Mouse (Mus musculus) urinary bladder, postnatal 25 days (tissue): ENCODE measurements around the gene Pde6h.

Experiments
- DNase-seq: peaks from one replicate; pipeline ENCODE4 v3.0.0; 2022; ENCODE audit warnings: low spot score

Gene Pde6h

GRCm38 (mm10) chr6:136912751-136913265 lies 10.8 kb upstream of the Pde6h start:
- DNase-seq, result no peak

- DNase-seq, result no peak
Measured at GRCm38 (mm10) chr6:136913384-136914126, 10.1 kb upstream of the Pde6h start.

GRCm38 (mm10) chr6:136914234-136914633 lies 9.4 kb upstream of the Pde6h start:
- no peak for DNase-seq

- no peak for DNase-seq
Measured at GRCm38 (mm10) chr6:136915721-136916395, 7.8 kb upstream of the Pde6h start.

- DNase-seq, result no peak
Measured at GRCm38 (mm10) chr6:136917885-136918284, 5.7 kb upstream of the Pde6h start.

GRCm38 (mm10) chr6:136920320-136921257 lies 3.0 kb upstream of the Pde6h start:
- peak; percentile 75 for DNase-seq

GRCm38 (mm10) chr6:136921601-136922000 lies 2.0 kb upstream of the Pde6h start:
- no peak for DNase-seq

- DNase-seq, result no peak
Measured at GRCm38 (mm10) chr6:136922080-136922479, 1.6 kb upstream of the Pde6h start, which contains the start of gene Erp27. TSS of gene Erp27 (minus strand) at chr6:136922180.

GRCm38 (mm10) chr6:136922871-136923270 lies 761 bp upstream of the Pde6h start:
- DNase-seq, result no peak

GRCm38 (mm10) chr6:136925049-136925448 lies 1.4 kb downstream of the Pde6h start:
- no peak for DNase-seq

- no peak for DNase-seq
Measured at GRCm38 (mm10) chr6:136927626-136928025, 4.0 kb downstream of the Pde6h start.

- DNase-seq, result no peak
Measured at GRCm38 (mm10) chr6:136930677-136931076, 7.0 kb downstream of the Pde6h start.

- DNase-seq, result no peak
Measured at GRCm38 (mm10) chr6:136931246-136931645, 7.6 kb downstream of the Pde6h start.

- DNase-seq, result no peak
Measured at GRCm38 (mm10) chr6:136934068-136934467, 10.4 kb downstream of the Pde6h start.

GRCm38 (mm10) chr6:136935233-136935632 lies 11.6 kb downstream of the Pde6h start:
- no peak for DNase-seq

GRCm38 (mm10) chr6:136936361-136936760 lies 12.7 kb downstream of the Pde6h start:
- no peak for DNase-seq

- no peak for DNase-seq
Measured at GRCm38 (mm10) chr6:136937117-136937516, 13.5 kb downstream of the Pde6h start.

- no peak for DNase-seq
Measured at GRCm38 (mm10) chr6:136938331-136939126, 14.9 kb downstream of the Pde6h start.

- DNase-seq, result no peak
Measured at GRCm38 (mm10) chr6:136939326-136940187, 15.9 kb downstream of the Pde6h start.
